Comparison of ENCODE assay signal across 8 mouse cellular contexts in genomic region chr15:82294059-82294458, GRCm38 (mm10). TPM values are rescaled to one million over a fixed set of nuclear protein-coding genes. Genes with fewer than 3 reads are reported as not detected.
DNase-seq lines count a peak whose midpoint lies in the region; ATAC-seq lines count a peak whose summit lies in the region.
"Had no signal": no experiment of that assay in that cellular context is flagged by ENCODE, and none has a peak within 500 bp of the region (broad histone marks: within the 10 kb centered on the region; RNA-seq: fewer than 3 reads in every experiment).

No protein-coding gene starts in this region.

- peaks cover 30% of the 10 kb centered on the region for H3K36me3 ChIP-seq in hindbrain, embryonic 10.5 days
- H3K36me3 ChIP-seq in neural tube, embryonic 15.5 days = peaks cover 25% of the 10 kb centered on the region

- intact Hi-C loops in left cerebral cortex, postnatal 4 days (cut with DNase I) = no loop called here

- peak; percentile 36 for DNase-seq in left cerebral cortex, postnatal 4 days
- DNase-seq in left cerebral cortex, adult 9 months (ENCODE audit: low spot score in 2 of 2) = no peak
- DNase-seq in embryo, embryonic 10 days (ENCODE audit: low spot score) = peak; percentile 53
- DNase-seq in hindbrain, embryonic 10.5 days (ENCODE audit: low spot score) = peak; percentile 36
- DNase-seq in spleen, postnatal 14 days (ENCODE audit: low spot score in 2 of 2) = no peak
- DNase-seq in layer of hippocampus, adult 9-11 months = no peak

- WGBS in hindbrain, embryonic 10.5 days = 53% methylated on average over 8 of the region's 8 CpGs
- WGBS in neural tube, embryonic 15.5 days = 36% methylated on average over 8 of the region's 8 CpGs

- no peak overlapping the region for H3K27ac ChIP-seq in hindbrain, embryonic 10.5 days
- peak overlapping the region; percentile 79; the same call in 1 of the 2 replicates for H3K27ac ChIP-seq in neural tube, embryonic 15.5 days (replicated peaks)
- H3K27ac ChIP-seq: embryonic facial prominence, embryonic 13.5 days had no signal

- H3K9me3 ChIP-seq in hindbrain, embryonic 10.5 days = peaks cover 5% of the 10 kb centered on the region; the same call in 1 of the 2 replicates
- H3K9me3 ChIP-seq in neural tube, embryonic 15.5 days (replicated peaks) = no peaks in the 10 kb centered on the region
- H3K9me3 ChIP-seq: embryonic facial prominence, embryonic 13.5 days had no signal

- H3K27me3 ChIP-seq in hindbrain, embryonic 10.5 days (ENCODE audit: insufficient read depth, poor library complexity, severe bottlenecking) = peaks cover 6% of the 10 kb centered on the region; the same call in 1 of the 2 replicates
- no peaks in the 10 kb centered on the region for H3K27me3 ChIP-seq in neural tube, embryonic 15.5 days (replicated peaks)
- H3K27me3 ChIP-seq: embryonic facial prominence, embryonic 13.5 days had no signal

- no peak overlapping the region for H3K9ac ChIP-seq in neural tube, embryonic 15.5 days (replicated peaks)
- H3K9ac ChIP-seq: embryonic facial prominence, embryonic 13.5 days had no signal

- H3K4me3 ChIP-seq in hindbrain, embryonic 10.5 days = no peak overlapping the region
- no peak overlapping the region for H3K4me3 ChIP-seq in neural tube, embryonic 15.5 days (replicated peaks)
- H3K4me3 ChIP-seq: embryonic facial prominence, embryonic 13.5 days had no signal

- peaks cover 32% of the 10 kb centered on the region for H3K4me1 ChIP-seq in hindbrain, embryonic 10.5 days (replicated peaks)
- peaks cover 22% of the 10 kb centered on the region for H3K4me1 ChIP-seq in neural tube, embryonic 15.5 days

- ATAC-seq in neural tube, embryonic 15.5 days (ENCODE audit: low FRiP score) = peak; percentile 36; the same call in 1 of the 2 replicates

- H3K4me2 ChIP-seq in neural tube, embryonic 15.5 days = no peak overlapping the region

RNA-seq across cellular contexts. Expression of gene Wbp2nl, which starts 4.7 kb away (rescaled TPM):
- under 1 TPM in 1 of 2 experiments, not detected in 1; 0.24 TPM for total RNA-seq in left cerebral cortex, postnatal 4 days (2021)
- polyA plus RNA-seq in hindbrain, embryonic 10.5 days (2016; fragmentation: Nextera tagmentation; extraction: Ambion mirVana) = 0.19 TPM in 1 of 2 replicates, not detected in the other
- 0.10 and 0.13 TPM in 2 replicates for polyA plus RNA-seq in neural tube, embryonic 15.5 days (2015; fragmentation: Nextera tagmentation; extraction: Ambion mirVana)
- polyA plus RNA-seq: embryonic facial prominence, embryonic 13.5 days had no signal

RNA-seq across cellular contexts. Expression of gene Sept3, which starts 19.4 kb away (rescaled TPM):
- total RNA-seq in left cerebral cortex, postnatal 4 days (2021) = 100 to 1,000 TPM; 666 to 687 TPM
- polyA plus RNA-seq in hindbrain, embryonic 10.5 days (2016; fragmentation: Nextera tagmentation; extraction: Ambion mirVana) = 72.8 and 111 TPM in 2 replicates
- 338 and 367 TPM in 2 replicates for polyA plus RNA-seq in neural tube, embryonic 15.5 days (2015; fragmentation: Nextera tagmentation; extraction: Ambion mirVana)

RNA-seq across cellular contexts. Expression of gene 1500009C09Rik, which starts 41.9 kb away (rescaled TPM):
- total RNA-seq in left cerebral cortex, postnatal 4 days (2021) = 10 to 100 TPM; 70.9 to 77.4 TPM
- 0.17 and 1.5 TPM in 2 replicates for polyA plus RNA-seq in hindbrain, embryonic 10.5 days (2016; fragmentation: Nextera tagmentation; extraction: Ambion mirVana)
- 13.0 and 18.4 TPM in 2 replicates for polyA plus RNA-seq in neural tube, embryonic 15.5 days (2015; fragmentation: Nextera tagmentation; extraction: Ambion mirVana)

RNA-seq across cellular contexts. Expression of gene Naga, which starts 44.7 kb away (rescaled TPM):
- 10 to 100 TPM; 32.1 to 33.6 TPM for total RNA-seq in left cerebral cortex, postnatal 4 days (2021)
- 20.9 and 24.9 TPM in 2 replicates for polyA plus RNA-seq in hindbrain, embryonic 10.5 days (2016; fragmentation: Nextera tagmentation; extraction: Ambion mirVana)
- polyA plus RNA-seq in neural tube, embryonic 15.5 days (2015; fragmentation: Nextera tagmentation; extraction: Ambion mirVana) = 33.4 and 41.8 TPM in 2 replicates

RNA-seq across cellular contexts. Expression of gene Pheta2, which starts 44.7 kb away (rescaled TPM):
- total RNA-seq in left cerebral cortex, postnatal 4 days (2021) = 1 to 10 TPM; 1.1 to 1.2 TPM
- 4.8 TPM in 2 replicates for polyA plus RNA-seq in hindbrain, embryonic 10.5 days (2016; fragmentation: Nextera tagmentation; extraction: Ambion mirVana)
- 2.4 and 6.6 TPM in 2 replicates for polyA plus RNA-seq in neural tube, embryonic 15.5 days (2015; fragmentation: Nextera tagmentation; extraction: Ambion mirVana)

Comparison
In these comparisons a context has a peak if more than half of its experiments do, and no peak if none do; other contexts are left out.
1. DNase-seq: peak in left cerebral cortex, postnatal 4 days (single experiment), embryo, embryonic 10 days (single experiment) and hindbrain, embryonic 10.5 days (single experiment); none in left cerebral cortex, adult 9 months (0 of 2), spleen, postnatal 14 days (0 of 2) and layer of hippocampus, adult 9-11 months (single experiment).